Mouse (Mus musculus) lung, postnatal 0 days (tissue): ENCODE measurements around the gene Mbtps1.

Experiments
- CTCF ChIP-seq: IDR thresholded peaks from 2 replicates; pipeline ENCODE4 v1.5.1; 2016; ENCODE audit warnings: antibody characterized with exemption, mild to moderate bottlenecking
- EP300 ChIP-seq: IDR thresholded peaks from 2 replicates; pipeline ENCODE4 v1.6.1; 2016; ENCODE audit warnings: antibody characterized with exemption, mild to moderate bottlenecking, control low read depth

DNA sequence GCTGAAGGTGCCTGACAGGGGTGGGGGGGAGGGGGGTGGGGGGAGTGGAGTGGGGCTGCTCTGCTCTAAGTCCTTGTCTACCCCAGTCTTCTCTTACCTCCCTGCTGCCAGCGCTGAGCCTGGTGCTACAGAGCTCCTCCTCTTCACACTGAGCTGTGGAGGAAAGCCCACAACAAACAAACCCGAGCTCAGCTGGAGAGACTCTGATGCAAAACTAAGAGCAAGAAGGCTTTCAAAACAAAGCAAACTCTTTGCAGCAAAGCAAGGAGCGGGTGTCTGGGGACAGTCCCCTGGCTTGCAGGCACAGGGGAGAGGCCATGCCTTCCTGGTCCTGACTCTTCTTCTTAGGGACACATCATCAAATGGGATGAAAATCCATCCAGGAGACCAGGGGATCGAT lies 11.3 kb upstream of the Mbtps1 start:
- no peak for TF ChIP-seq CTCF
- no peak for TF ChIP-seq EP300
